Mouse (Mus musculus): ENCODE measurements around the gene Rpl12.

Gene Rpl12

GRCm38 (mm10) chr2:32961192-32961995, at the start of gene Rpl12, which contains the start of gene Lrsam1:
Rpl12 (plus strand) TSS chr2:32961559.
Lrsam1 (minus strand) TSS chr2:32961614.
- peak; percentile 94 for DNase-seq (ENCODE audit: low spot score)

- DNase-seq (ENCODE audit: low spot score): no peak
Observed at GRCm38 (mm10) chr2:32911639-32912182, 49.6 kb upstream of the Rpl12 start.

- peak; percentile 80 for DNase-seq (ENCODE audit: low spot score)
Observed at GRCm38 (mm10) chr2:32912210-32912804, 49.1 kb upstream of the Rpl12 start.

- DNase-seq (ENCODE audit: low spot score): no peak
Observed at GRCm38 (mm10) chr2:32914362-32914761, 47.0 kb upstream of the Rpl12 start.

GRCm38 (mm10) chr2:32914896-32915295, 46.5 kb upstream of the Rpl12 start:
- no peak for DNase-seq (ENCODE audit: low spot score)

- DNase-seq (ENCODE audit: low spot score): peak; percentile 80
Observed at GRCm38 (mm10) chr2:32917526-32917925, 43.8 kb upstream of the Rpl12 start.

GRCm38 (mm10) chr2:32918391-32918790, 43.0 kb upstream of the Rpl12 start:
- DNase-seq (ENCODE audit: low spot score): no peak

- DNase-seq (ENCODE audit: low spot score): no peak
Observed at GRCm38 (mm10) chr2:32921235-32921634, 40.1 kb upstream of the Rpl12 start.

GRCm38 (mm10) chr2:32921801-32922380, 39.5 kb upstream of the Rpl12 start:
- DNase-seq (ENCODE audit: low spot score): no peak

- no peak for DNase-seq (ENCODE audit: low spot score)
Observed at GRCm38 (mm10) chr2:32922564-32922963, 38.8 kb upstream of the Rpl12 start.

GRCm38 (mm10) chr2:32923551-32924250, 37.7 kb upstream of the Rpl12 start:
- no peak for DNase-seq (ENCODE audit: low spot score)

- no peak for DNase-seq (ENCODE audit: low spot score)
Observed at GRCm38 (mm10) chr2:32924306-32924844, 37.0 kb upstream of the Rpl12 start.

GRCm38 (mm10) chr2:32926330-32927075, 34.9 kb upstream of the Rpl12 start:
- no peak for DNase-seq (ENCODE audit: low spot score)

- DNase-seq (ENCODE audit: low spot score): no peak
Observed at GRCm38 (mm10) chr2:32927624-32928234, 33.6 kb upstream of the Rpl12 start.

- DNase-seq (ENCODE audit: low spot score): peak; percentile 37
Observed at GRCm38 (mm10) chr2:32928235-32928946, 33.0 kb upstream of the Rpl12 start.

- no peak for DNase-seq (ENCODE audit: low spot score)
Observed at GRCm38 (mm10) chr2:32928947-32929829, 32.2 kb upstream of the Rpl12 start.

- peak; percentile 14 for DNase-seq (ENCODE audit: low spot score)
Observed at GRCm38 (mm10) chr2:32931730-32932129, 29.6 kb upstream of the Rpl12 start.

- DNase-seq (ENCODE audit: low spot score): no peak
Observed at GRCm38 (mm10) chr2:32938741-32939140, 22.6 kb upstream of the Rpl12 start.

GRCm38 (mm10) chr2:32939418-32939817, 21.9 kb upstream of the Rpl12 start:
- peak; percentile 50 for DNase-seq (ENCODE audit: low spot score)
